Mouse (Mus musculus): ENCODE measurements around the gene Bdkrb2. TPM values are rescaled to one million over a fixed set of nuclear protein-coding genes. Genes with fewer than 3 reads are reported as not detected.

Bdkrb2 gene
- polyA plus RNA-seq, 1 experiment: not detected

DNA sequence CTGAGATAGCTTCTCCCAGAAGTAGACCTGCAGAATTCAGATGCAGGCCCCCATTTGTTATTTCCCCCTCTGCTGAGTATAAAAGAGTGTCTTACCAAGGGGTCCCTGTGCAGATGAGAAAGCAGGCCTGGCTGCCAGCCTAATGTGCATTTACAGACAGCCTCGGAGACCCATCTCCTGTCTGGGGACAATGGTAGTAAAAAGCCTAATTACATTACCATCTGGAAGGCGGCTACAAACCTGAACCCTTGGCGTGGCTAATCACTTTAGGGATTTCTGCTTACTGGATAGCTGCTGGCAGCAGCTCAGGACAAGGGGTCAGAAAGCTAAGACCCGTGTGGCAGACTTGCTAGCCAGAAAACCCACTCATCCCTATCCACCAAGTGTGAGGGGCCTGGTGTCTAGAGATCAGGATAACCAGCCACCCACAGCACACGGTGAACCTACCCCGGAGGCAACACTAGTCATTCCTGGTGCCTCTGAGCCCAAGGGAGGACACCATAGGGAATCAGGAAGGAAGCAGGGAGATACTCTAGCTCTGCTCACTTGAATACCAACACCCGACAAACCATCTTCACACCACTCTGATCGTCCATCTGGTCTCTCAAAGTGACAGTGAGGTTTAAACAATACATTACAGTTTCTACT lies 31.2 kb upstream of the Bdkrb2 start:
- Histone ChIP-seq H3K4me3 (ENCODE audit: insufficient read depth, low read length) (no peak overlapping the region), H3K4me1 (ENCODE audit: control insufficient read depth, insufficient read depth, low read length) (no peaks in the 10 kb centered on the region), H3K27ac (ENCODE audit: insufficient read depth, low read depth, low read length) (no peak overlapping the region)
- no peak for TF ChIP-seq CTCF (IDR thresholded peaks at IDR 0.05; ENCODE audit: low read depth, low read length)
- no peak for TF ChIP-seq POLR2A (IDR thresholded peaks at IDR 0.05; ENCODE audit: borderline replicate concordance, low read depth, low read length)

DNA sequence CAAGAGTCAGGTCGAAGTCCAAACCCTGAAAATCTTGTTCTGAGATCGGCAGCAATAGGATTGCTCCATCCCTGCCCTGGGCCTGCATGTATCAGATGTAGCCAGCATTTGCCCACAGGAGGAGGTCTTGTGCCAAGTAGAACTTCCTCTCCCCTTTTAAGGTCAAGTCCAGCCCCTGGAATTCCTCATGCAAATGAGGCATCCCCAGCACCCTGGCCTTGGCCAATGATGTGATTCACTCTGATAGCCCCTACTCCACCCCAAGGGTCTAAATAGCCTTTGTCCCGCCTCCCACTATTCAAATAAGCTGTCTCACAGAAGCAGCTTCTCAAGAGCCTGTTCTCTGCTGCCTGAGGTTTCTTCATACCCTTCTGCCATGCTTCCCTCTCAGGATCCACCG lies 28.2 kb upstream of the Bdkrb2 start:
- H3K27ac ChIP-seq (ENCODE audit: insufficient read depth, low read depth, low read length): no peak overlapping the region
- TF ChIP-seq POLR2A (IDR thresholded peaks at IDR 0.05; ENCODE audit: borderline replicate concordance, low read depth, low read length): no peak
- TF ChIP-seq CTCF (IDR thresholded peaks at IDR 0.05; ENCODE audit: low read depth, low read length): no peak
- no peaks in the 10 kb centered on the region for H3K4me1 ChIP-seq (ENCODE audit: control insufficient read depth, insufficient read depth, low read length)
- H3K4me3 ChIP-seq (ENCODE audit: insufficient read depth, low read length): no peak overlapping the region

DNA sequence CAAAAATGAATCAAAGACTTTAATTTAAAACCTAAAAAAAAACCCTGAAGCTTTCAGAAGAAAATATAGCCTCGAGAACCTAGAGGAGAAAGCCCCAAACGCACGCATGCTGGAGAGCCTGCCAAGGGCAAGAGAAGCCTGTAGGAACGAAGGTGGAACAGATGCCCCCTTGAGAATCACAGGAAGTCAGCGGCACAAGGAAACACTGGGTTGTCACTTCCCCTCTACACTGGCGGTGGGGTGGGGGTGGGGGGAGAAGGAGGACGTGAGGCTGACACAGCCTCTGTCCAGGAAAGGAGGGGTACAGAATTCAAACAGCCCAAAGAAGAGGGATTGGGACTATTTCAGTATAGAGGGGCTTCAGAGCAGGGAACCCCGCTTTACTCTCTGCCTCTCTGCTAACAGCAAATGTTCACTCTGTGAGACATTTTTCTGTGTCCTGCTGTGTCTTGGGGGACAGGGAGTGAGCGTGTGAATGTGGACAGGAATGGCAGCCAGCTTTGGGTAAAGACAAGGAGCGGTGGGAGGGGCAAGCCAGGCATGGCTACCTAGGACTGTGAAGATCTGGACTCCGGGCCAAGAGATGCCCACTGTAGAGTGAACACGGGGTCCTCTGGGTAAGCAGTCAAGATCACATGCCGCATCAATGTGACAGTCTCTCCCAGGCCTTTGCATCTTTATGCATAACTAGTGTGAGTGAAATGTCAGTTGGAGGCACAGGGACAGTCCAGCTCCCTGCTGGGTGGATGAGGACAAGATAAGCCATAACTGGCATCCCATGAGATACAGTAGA lies 26.9 kb upstream of the Bdkrb2 start:
- Histone ChIP-seq H3K4me1 (ENCODE audit: control insufficient read depth, insufficient read depth, low read length) (no peaks in the 10 kb centered on the region), H3K4me3 (ENCODE audit: insufficient read depth, low read length) (no peak overlapping the region), H3K27ac (ENCODE audit: insufficient read depth, low read depth, low read length) (no peak overlapping the region)
- no peak for TF ChIP-seq POLR2A (IDR thresholded peaks at IDR 0.05; ENCODE audit: borderline replicate concordance, low read depth, low read length)
- TF ChIP-seq CTCF (IDR thresholded peaks at IDR 0.05; ENCODE audit: low read depth, low read length): no peak

DNA sequence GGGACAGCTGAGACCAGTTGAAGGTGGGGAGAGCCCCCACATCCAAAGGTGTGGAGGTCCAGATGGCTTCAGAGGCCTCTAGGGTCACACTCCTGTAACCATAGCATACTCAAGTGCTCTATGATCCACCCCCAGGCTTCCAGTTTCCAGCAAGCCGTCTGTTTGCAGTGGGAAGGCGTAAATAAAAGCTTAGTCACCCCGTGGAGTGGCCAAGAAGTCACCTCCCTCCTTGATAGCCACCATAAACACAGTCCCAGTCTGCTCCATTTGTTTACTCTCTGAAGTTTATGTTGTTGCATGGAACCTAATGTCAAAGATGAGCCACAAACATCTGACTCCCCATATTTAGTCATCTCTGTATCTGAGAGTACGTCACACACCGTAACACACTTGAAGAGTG lies 25.9 kb upstream of the Bdkrb2 start:
- Histone ChIP-seq H3K4me1 (ENCODE audit: control insufficient read depth, insufficient read depth, low read length) (no peaks in the 10 kb centered on the region), H3K27ac (ENCODE audit: insufficient read depth, low read depth, low read length) (no peak overlapping the region), H3K4me3 (ENCODE audit: insufficient read depth, low read length) (no peak overlapping the region)
- no peak for TF ChIP-seq CTCF (IDR thresholded peaks at IDR 0.05; ENCODE audit: low read depth, low read length)
- no peak for TF ChIP-seq POLR2A (IDR thresholded peaks at IDR 0.05; ENCODE audit: borderline replicate concordance, low read depth, low read length)

DNA sequence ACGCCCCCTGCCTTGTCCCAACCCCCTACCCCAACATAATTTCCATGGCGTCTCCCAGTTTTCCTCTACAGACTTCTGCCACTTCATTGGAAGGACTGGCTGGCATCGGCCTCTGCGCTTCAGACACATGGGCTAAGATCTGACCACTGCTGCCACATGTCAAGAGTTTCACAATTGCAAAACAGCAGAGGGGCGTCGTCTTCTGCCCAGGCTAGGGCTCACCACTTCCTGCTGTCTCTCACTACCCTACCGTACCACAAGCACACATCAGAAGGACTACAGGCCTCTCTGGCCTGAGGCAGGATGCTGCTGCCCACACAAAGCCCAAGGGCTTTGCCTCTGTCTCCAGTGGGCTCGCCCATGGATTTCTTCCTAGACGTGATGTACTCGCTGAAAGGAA lies 23.4 kb upstream of the Bdkrb2 start:
- no peaks in the 10 kb centered on the region for H3K4me1 ChIP-seq (ENCODE audit: control insufficient read depth, insufficient read depth, low read length)
- TF ChIP-seq POLR2A (IDR thresholded peaks at IDR 0.05; ENCODE audit: borderline replicate concordance, low read depth, low read length): no peak
- no peak for TF ChIP-seq CTCF (IDR thresholded peaks at IDR 0.05; ENCODE audit: low read depth, low read length)
- no peak overlapping the region for H3K4me3 ChIP-seq (ENCODE audit: insufficient read depth, low read length)
- no peak overlapping the region for H3K27ac ChIP-seq (ENCODE audit: insufficient read depth, low read depth, low read length)

DNA sequence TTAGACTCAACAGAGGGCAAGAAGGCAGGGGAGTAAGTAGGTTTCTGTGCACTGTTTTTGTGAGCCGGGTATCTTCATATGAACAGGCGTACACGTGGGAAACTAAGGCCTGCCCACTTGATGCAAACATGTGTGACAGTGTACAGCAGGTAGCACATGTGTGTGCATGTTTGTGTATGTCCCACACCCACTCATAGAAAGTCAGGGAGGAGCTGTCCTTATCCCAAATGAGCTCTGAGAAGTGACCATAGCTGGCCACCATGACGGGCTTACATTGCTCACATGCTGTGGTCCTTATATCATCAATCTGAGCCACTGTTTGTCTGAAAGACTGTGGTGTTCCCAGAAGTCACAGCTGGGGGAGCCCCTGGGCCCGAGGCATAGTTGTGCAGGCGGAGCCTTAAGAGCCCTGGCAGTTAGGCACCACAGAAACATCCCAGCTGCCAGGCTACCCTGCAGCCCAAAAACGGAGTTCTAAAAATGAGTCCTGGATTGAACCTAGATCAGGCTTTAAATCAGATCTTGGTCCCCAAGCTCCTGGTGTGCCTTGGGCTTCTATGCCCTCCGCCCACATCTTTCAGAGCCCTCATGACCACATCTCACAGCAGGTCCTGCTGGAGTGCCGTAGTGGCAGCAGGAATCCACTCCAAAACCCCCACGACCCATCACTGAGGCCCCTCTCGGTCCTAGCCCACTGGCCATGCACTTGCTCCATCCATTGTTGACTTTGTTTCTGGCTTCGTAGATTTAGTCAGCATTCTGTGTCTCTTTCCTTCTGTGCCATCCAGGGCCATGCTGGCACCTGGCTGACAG lies 21.2 kb upstream of the Bdkrb2 start:
- TF ChIP-seq POLR2A (IDR thresholded peaks at IDR 0.05; ENCODE audit: borderline replicate concordance, low read depth, low read length) (no peak), CTCF (IDR thresholded peaks at IDR 0.05; ENCODE audit: low read depth, low read length) (no peak)
- H3K27ac ChIP-seq (ENCODE audit: insufficient read depth, low read depth, low read length): no peak overlapping the region
- H3K4me1 ChIP-seq (ENCODE audit: control insufficient read depth, insufficient read depth, low read length): no peaks in the 10 kb centered on the region
- H3K4me3 ChIP-seq (ENCODE audit: insufficient read depth, low read length): no peak overlapping the region

DNA sequence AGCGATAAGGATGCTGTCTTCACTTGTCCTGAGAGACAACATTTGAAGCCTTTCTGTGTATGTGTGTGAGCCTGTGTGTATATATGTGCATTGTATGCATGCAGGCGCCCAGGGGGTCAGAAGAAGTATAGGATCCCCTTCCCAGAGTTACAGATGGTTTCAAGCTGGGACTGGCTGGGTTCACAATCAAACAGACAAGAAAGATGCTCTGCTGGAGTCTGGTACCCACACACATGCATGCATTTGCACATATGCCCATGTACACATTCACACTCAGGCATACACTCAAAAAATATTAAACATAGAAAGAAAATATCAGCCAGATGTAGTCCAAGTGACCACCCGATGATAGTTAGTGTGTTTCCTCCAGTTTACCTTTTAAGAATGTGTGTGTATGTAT lies 20.5 kb upstream of the Bdkrb2 start:
- no peak overlapping the region for H3K27ac ChIP-seq (ENCODE audit: insufficient read depth, low read depth, low read length)
- no peak for TF ChIP-seq POLR2A (IDR thresholded peaks at IDR 0.05; ENCODE audit: borderline replicate concordance, low read depth, low read length)
- H3K4me1 ChIP-seq (ENCODE audit: control insufficient read depth, insufficient read depth, low read length): no peaks in the 10 kb centered on the region
- no peak overlapping the region for H3K4me3 ChIP-seq (ENCODE audit: insufficient read depth, low read length)

DNA sequence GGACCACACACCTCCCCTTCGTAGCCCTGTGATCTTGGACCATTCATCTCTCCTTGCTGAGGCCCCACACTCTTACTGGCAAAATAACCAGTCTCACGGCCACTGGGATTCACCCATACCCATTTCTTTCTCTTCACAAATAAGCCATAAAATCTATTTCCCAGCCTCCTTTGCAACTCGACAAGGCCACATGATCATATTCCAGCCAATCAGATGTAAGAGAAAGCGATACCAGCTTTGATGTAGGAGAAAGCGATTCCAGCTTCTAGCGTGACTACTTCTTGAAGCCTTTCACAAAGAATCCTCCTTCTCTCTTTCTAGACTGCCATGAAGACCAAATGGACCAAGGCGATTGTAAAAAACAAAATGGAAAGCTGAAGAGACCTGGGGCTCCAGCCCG lies 19.9 kb upstream of the Bdkrb2 start:
- TF ChIP-seq POLR2A (IDR thresholded peaks at IDR 0.05; ENCODE audit: borderline replicate concordance, low read depth, low read length): no peak
- no peak for TF ChIP-seq CTCF (IDR thresholded peaks at IDR 0.05; ENCODE audit: low read depth, low read length)
- Histone ChIP-seq H3K4me1 (ENCODE audit: control insufficient read depth, insufficient read depth, low read length) (no peaks in the 10 kb centered on the region), H3K4me3 (ENCODE audit: insufficient read depth, low read length) (no peak overlapping the region), H3K27ac (ENCODE audit: insufficient read depth, low read depth, low read length) (no peak overlapping the region)

DNA sequence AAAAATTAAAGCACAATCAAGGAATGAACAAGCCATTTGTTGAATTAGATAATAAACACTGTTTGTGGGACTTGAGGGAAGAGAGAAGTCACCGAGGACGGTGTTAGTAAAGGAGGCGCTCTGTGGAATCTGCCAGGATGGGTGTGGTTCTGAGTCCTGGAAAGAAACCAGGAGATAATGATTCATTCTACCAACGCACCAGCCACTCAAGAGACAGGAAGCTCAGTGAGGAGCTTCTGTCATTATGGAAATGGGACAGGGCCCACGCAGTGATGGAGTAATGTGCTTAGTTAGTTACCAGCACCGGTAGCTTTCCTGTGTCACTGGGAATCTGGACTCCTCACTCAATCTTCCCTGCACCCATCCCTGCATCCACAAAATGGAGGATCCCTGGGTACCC lies 19.3 kb upstream of the Bdkrb2 start:
- no peak overlapping the region for H3K4me3 ChIP-seq (ENCODE audit: insufficient read depth, low read length)
- no peaks in the 10 kb centered on the region for H3K4me1 ChIP-seq (ENCODE audit: control insufficient read depth, insufficient read depth, low read length)
- H3K27ac ChIP-seq (ENCODE audit: insufficient read depth, low read depth, low read length): no peak overlapping the region
- no peak for TF ChIP-seq POLR2A (IDR thresholded peaks at IDR 0.05; ENCODE audit: borderline replicate concordance, low read depth, low read length)
- no peak for TF ChIP-seq CTCF (IDR thresholded peaks at IDR 0.05; ENCODE audit: low read depth, low read length)

DNA sequence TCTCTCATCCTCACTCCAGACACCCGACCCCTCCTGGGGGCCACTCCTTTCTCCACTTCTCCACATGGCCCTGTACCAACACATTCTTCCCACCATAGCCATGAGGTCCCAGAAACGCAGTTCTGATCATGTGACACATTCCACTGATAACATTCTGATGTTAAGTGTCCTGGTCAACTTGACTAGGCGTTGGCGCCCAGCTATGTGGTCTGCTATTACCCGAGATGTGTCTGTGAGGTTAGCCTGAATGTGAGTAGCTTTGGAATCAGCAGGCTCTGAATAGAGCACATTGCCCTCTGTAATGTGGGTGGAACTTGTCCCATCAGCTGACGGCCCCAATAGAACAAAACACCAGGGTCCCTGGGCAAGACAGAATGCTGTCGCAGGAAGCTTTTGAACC lies 18.2 kb upstream of the Bdkrb2 start:
- no peak for TF ChIP-seq POLR2A (IDR thresholded peaks at IDR 0.05; ENCODE audit: borderline replicate concordance, low read depth, low read length)
- Histone ChIP-seq H3K27ac (ENCODE audit: insufficient read depth, low read depth, low read length) (no peak overlapping the region), H3K4me1 (ENCODE audit: control insufficient read depth, insufficient read depth, low read length) (no peaks in the 10 kb centered on the region), H3K4me3 (ENCODE audit: insufficient read depth, low read length) (no peak overlapping the region)
